Mouse (Mus musculus): ENCODE measurements around the gene Fam135a.

GRCm38 (mm10) chr1:24137133-24137532, 37.0 kb upstream of the Fam135a start:
- TF ChIP-seq CTCF (IDR thresholded peaks at IDR 0.05; ENCODE audit: borderline replicate concordance, extremely low read depth, insufficient read depth, insufficient read length) (peak; percentile 83; the same call in 1 of the 2 replicates), POLR2A (IDR thresholded peaks at IDR 0.05; ENCODE audit: borderline replicate concordance, extremely low read depth, insufficient read depth, insufficient read length, poor library complexity, severe bottlenecking) (no peak)

Measured in brain, embryonic 14.5 days (tissue).